Mouse (Mus musculus) heart, embryonic 14.5 days (tissue): ENCODE measurements around the gene Htr2a. TPM values are rescaled to one million over a fixed set of nuclear protein-coding genes. Genes with fewer than 3 reads are reported as not detected.
A peak's percentile ranks its signal among the peaks of the same experiment; 100 is the strongest.

Experiments used
- ATAC-seq: fragments of 200-750 bp; cut with Nextera tagmentation; 2 replicates; pipeline ENCODE4 v1.8.0; 2017; ENCODE audit warnings: low read depth, moderate TSS enrichment; ENCODE audit not compliant: insufficient number of reproducible peaks, insufficient read depth, low FRiP score
- H3K27ac ChIP-seq, 2 experiments: fragments of 200-500 bp in 1 of 2; fragments of 300-500 bp in 1 of 2; sonication (generic) in 1 of 2; replicated peaks in 1 of 2; 2 replicates each; pipeline ENCODE4 v1.5.1; 2012 to 2014; ENCODE audit warnings: low read depth in 2 of 2, low read length in 2 of 2, control low read depth in 1 of 2, mild to moderate bottlenecking in 1 of 2, mixed read lengths in 1 of 2; ENCODE audit not compliant: control insufficient read depth in 1 of 2, insufficient read depth in 1 of 2
- H3K27me3 ChIP-seq: fragments of 300-500 bp; sonication (generic); 2 replicates; pipeline ENCODE4 v1.6.1; 2014; ENCODE audit warnings: mild to moderate bottlenecking, low read length, control low read depth; ENCODE audit not compliant: control insufficient read depth, insufficient read depth
- H3K36me3 ChIP-seq: fragments of 300-500 bp; sonication (generic); 2 replicates; pipeline ENCODE4 v1.6.1; 2014; ENCODE audit warnings: mild to moderate bottlenecking, control low read depth, low read length, mixed read lengths; ENCODE audit not compliant: control insufficient read depth, insufficient read depth
- H3K4me1 ChIP-seq, 2 experiments: fragments of 200-500 bp in 1 of 2; fragments of 300-500 bp in 1 of 2; sonication (generic) in 1 of 2; 2 replicates each; pipeline ENCODE4 v1.6.1; 2012 to 2014; ENCODE audit warnings: low read length in 2 of 2, control low read depth in 1 of 2, mixed read lengths in 1 of 2; ENCODE audit not compliant: control insufficient read depth in 2 of 2, insufficient read depth in 2 of 2
- H3K4me2 ChIP-seq: fragments of 300-500 bp; sonication (generic); 2 replicates; pipeline ENCODE4 v1.6.1; 2014; ENCODE audit warnings: mild to moderate bottlenecking, low read length
- H3K4me3 ChIP-seq, 2 experiments: fragments of 200-500 bp in 1 of 2; fragments of 300-500 bp in 1 of 2; sonication (generic) in 1 of 2; 2 replicates each; pipeline ENCODE4 v1.5.1; 2012 to 2014; ENCODE audit warnings: low read length in 2 of 2, mild to moderate bottlenecking in 2 of 2, control low read depth in 1 of 2, low read depth in 1 of 2, moderate library complexity in 1 of 2; ENCODE audit not compliant: control insufficient read depth in 1 of 2, insufficient read depth in 1 of 2
- H3K9ac ChIP-seq: fragments of 300-500 bp; sonication (generic); 2 replicates; pipeline ENCODE4 v1.6.1; 2014; ENCODE audit warnings: mild to moderate bottlenecking, low read length
- H3K9me3 ChIP-seq: fragments of 300-500 bp; sonication (generic); 2 replicates; pipeline ENCODE4 v1.6.1; 2016; ENCODE audit warnings: low read length, control low read depth; ENCODE audit not compliant: control insufficient read depth
- WGBS: fragments of 180-500 bp; shearing (Covaris S2); extraction: QIAGEN DNeasy Blood & Tissue Kit; methylation state at CpG from one replicate; pipeline ENCODE4 v1.1.7; 2014; 5-methylcytosine and 5-hydroxymethylcytosine counted together
- polyA plus RNA-seq: library from polyadenylated mRNA; unstranded; fragments of >200 nt; fragmentation: Nextera tagmentation; extraction: Ambion mirVana; gene quantifications from 2 replicates; pipeline ENCODE4 v1.2.1, GENCODE M21; 2014

Gene Htr2a
- polyA plus RNA-seq, 1 experiment from 2014 or later = 1.2 TPM

DNA sequence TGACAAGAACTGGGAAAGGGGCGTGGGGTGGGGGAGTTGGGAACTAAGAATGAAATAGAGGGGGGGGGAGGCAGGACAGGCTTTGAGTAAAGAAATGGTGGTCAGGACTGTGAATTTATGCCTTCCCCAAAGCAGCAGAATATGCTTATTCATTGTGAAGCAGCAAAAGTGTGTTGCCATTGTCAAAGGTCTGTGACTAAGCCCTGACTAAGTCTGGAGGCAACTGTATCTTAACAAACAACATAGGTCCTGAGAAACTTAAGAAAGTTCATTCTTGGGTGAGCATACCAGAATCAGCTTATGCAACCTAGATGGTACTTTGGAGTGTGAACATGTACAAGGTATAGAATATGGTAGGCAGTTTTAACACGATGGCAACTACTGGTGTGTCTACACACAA, 92.8 kb downstream of the Htr2a start:
- H3K27me3 ChIP-seq = no peaks in the 10 kb centered on the region
- peaks cover 32% of the 10 kb centered on the region for H3K36me3 ChIP-seq
- 79% methylated on average over 2 of the region's 2 CpGs for WGBS
- H3K9me3 ChIP-seq = no peaks in the 10 kb centered on the region
- H3K4me3 ChIP-seq = peak overlapping the region in 1 of 2 experiments; percentile 90; a peak in 1 of 4 replicates
- peaks cover 3 to 14% of the 10 kb centered on the region in 2 experiments; a peak in 2 of 4 replicates for H3K4me1 ChIP-seq
- peak overlapping the region; percentile 75 for H3K4me2 ChIP-seq
- H3K9ac ChIP-seq = peak overlapping the region; percentile 91
- H3K27ac ChIP-seq = no peak overlapping the region
- ATAC-seq = no peak

DNA sequence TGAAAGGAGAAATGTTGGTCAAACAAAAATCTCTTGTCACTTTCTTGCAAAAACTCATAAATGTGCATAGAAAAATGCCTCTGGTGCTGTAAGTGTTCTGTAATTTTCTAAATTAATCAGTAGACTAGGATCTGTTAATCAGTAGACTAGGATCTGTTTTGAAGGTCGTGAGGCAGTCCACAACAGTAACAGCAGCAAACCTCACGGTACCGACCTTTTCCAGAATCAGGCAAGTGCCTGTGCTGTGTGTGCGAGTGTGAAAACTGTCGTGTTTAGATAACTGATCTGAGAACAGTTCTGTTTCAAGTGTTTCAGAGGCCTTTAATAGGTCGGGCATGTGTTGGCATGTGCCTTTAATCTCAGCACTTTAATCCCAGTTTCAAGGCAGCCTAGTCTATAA, 94.8 kb downstream of the Htr2a start:
- H3K4me2 ChIP-seq = no peak overlapping the region
- 48% methylated on average over 6 of the region's 6 CpGs for WGBS
- no peak overlapping the region for H3K27ac ChIP-seq
- H3K27me3 ChIP-seq = no peaks in the 10 kb centered on the region
- no peak overlapping the region for H3K9ac ChIP-seq
- peaks cover 3 to 14% of the 10 kb centered on the region in 2 experiments; a peak in 2 of 4 replicates for H3K4me1 ChIP-seq
- no peak overlapping the region for H3K4me3 ChIP-seq
- no peak for ATAC-seq
- peaks cover 52% of the 10 kb centered on the region for H3K36me3 ChIP-seq
- H3K9me3 ChIP-seq = no peaks in the 10 kb centered on the region

DNA sequence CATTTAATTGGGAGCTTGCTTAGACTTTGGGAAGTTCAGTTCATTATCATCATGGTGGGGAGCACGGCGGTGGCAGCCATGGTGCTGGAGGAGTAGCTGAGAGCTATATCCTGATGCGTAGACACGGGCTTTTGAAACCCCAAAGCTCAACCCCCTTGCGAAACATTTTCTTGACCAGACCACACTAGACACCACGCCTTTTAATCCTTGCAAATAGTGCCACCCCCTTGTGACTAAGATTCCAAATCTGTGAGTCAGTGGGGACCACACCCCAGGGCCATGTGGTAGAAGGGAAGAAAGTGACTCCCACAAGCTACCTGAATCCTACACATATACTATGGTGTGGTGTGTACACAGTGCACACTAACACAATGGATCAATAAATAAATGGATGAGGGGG, 96.2 kb downstream of the Htr2a start:
- H3K36me3 ChIP-seq = peaks cover 66% of the 10 kb centered on the region
- no peak for ATAC-seq

More for the DNA sequence above, 96.2 kb downstream of the Htr2a start:
- H3K4me1 ChIP-seq = peaks cover 3 to 14% of the 10 kb centered on the region in 2 experiments; a peak in 2 of 4 replicates
- H3K9ac ChIP-seq = no peak overlapping the region
- WGBS = 92% methylated on average over 6 of the region's 6 CpGs
- H3K4me2 ChIP-seq = no peak overlapping the region
- no peaks in the 10 kb centered on the region for H3K27me3 ChIP-seq
- no peaks in the 10 kb centered on the region for H3K9me3 ChIP-seq
- no peak overlapping the region for H3K4me3 ChIP-seq
- no peak overlapping the region for H3K27ac ChIP-seq

Other genes with a start within 250 kb of the Htr2a start
- 289 and 290 TPM in 2 replicates for gene Esd, start 91.5 kb downstream of the Htr2a start, polyA plus RNA-seq